In the genomic region with DNA sequence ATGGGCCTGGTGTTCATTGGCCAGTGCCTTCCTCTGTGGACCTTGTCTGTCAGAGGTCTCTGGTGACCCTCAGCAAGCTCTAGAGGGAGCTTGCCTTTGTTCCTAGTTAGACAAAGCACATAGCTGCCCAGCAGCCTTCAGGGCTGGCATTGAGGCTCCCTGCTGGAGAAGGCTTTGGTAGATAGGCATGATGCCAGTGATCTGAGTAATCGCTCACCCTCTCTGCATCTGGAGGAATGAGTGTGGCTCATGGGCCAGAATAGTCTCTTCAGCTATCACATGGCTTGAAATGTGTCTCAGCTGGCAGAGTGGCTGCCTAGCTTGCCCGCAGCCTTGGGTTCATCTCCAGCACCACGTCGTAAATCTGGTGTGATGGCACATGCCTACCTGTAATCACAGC, we compare ENCODE assay signal across 23 mouse cellular contexts. TPM values are rescaled to one million over a fixed set of nuclear protein-coding genes. Genes with fewer than 3 reads are reported as not detected.
DNase-seq lines count a peak whose midpoint lies in the region; ATAC-seq and TF ChIP-seq lines count a peak whose summit lies in the region.
"Had no signal": no experiment of that assay in that cellular context is flagged by ENCODE, and none has a peak within 500 bp of the region (broad histone marks: within the 10 kb centered on the region; RNA-seq: fewer than 3 reads in every experiment).

No protein-coding gene starts in this region.

- no peaks in the 10 kb centered on the region for H3K4me1 ChIP-seq in heart, embryonic 11.5 days (ENCODE audit: control insufficient read depth, insufficient read depth, low read length)
- H3K4me1 ChIP-seq: kidney, embryonic 15.5 days; limb, embryonic 13.5 days; liver, embryonic 13.5 days had no signal

- peak; percentile 48 to 56 for DNase-seq in heart, adult 18-20 months
- DNase-seq in ovary, adult 18-20 months (ENCODE audit: low spot score): peak; percentile 76
- no peak for DNase-seq in ovary, postnatal 14 days (ENCODE audit: low spot score)
- peak; percentile 80 for DNase-seq in adrenal gland, postnatal 14 days
- DNase-seq in kidney, postnatal 25 days: no peak
- DNase-seq in spleen, postnatal 14 days (ENCODE audit: low spot score in 2 of 2): no peak
- DNase-seq: cerebellum, adult 2 months; cerebellum, postnatal 36 days; heart, postnatal 10 days; layer of hippocampus, postnatal 36 days; liver, embryonic 13.5 days; lung, embryonic 14.5 days; lung, postnatal 36 days; thymus, adult 18-20 months had no signal

- no peak overlapping the region for H3K9ac ChIP-seq in heart, embryonic 11.5 days (ENCODE audit: low read depth, low read length)
- H3K9ac ChIP-seq: hindbrain, embryonic 14.5 days; kidney, embryonic 15.5 days; limb, embryonic 13.5 days; liver, embryonic 13.5 days; lung, embryonic 14.5 days had no signal

- no peak overlapping the region for H3ac ChIP-seq in myocyte (ENCODE audit: control insufficient read depth, insufficient read length)

- H3K4me3 ChIP-seq in heart, embryonic 11.5 days (ENCODE audit: low read depth, low read length): no peak overlapping the region
- no peak overlapping the region for H3K4me3 ChIP-seq in myocyte
- H3K4me3 ChIP-seq: kidney, embryonic 15.5 days; layer of hippocampus, adult 2 months; limb, embryonic 13.5 days; liver, embryonic 13.5 days had no signal

- H3K4me2 ChIP-seq in heart, embryonic 11.5 days: no peak overlapping the region
- H3K4me2 ChIP-seq in myocyte (ENCODE audit: low read depth): no peak overlapping the region
- H3K4me2 ChIP-seq: hindbrain, embryonic 14.5 days; kidney, embryonic 15.5 days; limb, embryonic 13.5 days; liver, embryonic 13.5 days; lung, embryonic 14.5 days; midbrain, embryonic 11.5 days had no signal

- peak; percentile 11 for TF ChIP-seq POLR2A in myocyte (IDR thresholded peaks at IDR 0.05; ENCODE audit: insufficient read length, low read depth)

- no peak overlapping the region for H3K27ac ChIP-seq in heart, embryonic 11.5 days (ENCODE audit: low read depth, low read length)
- H3K27ac ChIP-seq: hindbrain, embryonic 14.5 days; kidney, embryonic 15.5 days; layer of hippocampus, adult 2 months; limb, embryonic 13.5 days; liver, embryonic 13.5 days had no signal

- peaks cover 3% of the 10 kb centered on the region; the same call in 1 of the 2 replicates for H3K9me3 ChIP-seq in heart, embryonic 11.5 days (replicated peaks; ENCODE audit: control insufficient read depth, low read length)
- H3K9me3 ChIP-seq: liver, embryonic 13.5 days had no signal

- H3K36me3 ChIP-seq in heart, embryonic 11.5 days (ENCODE audit: control insufficient read depth, insufficient read depth, low read length): peaks cover 66% of the 10 kb centered on the region
- peaks cover 80% of the 10 kb centered on the region for H3K36me3 ChIP-seq in myocyte (ENCODE audit: control insufficient read depth, insufficient read depth)

- no peaks in the 10 kb centered on the region for H3K27me3 ChIP-seq in heart, embryonic 11.5 days (ENCODE audit: control insufficient read depth, insufficient read depth, low read length)
- no peaks in the 10 kb centered on the region for H3K27me3 ChIP-seq in myocyte (ENCODE audit: control insufficient read depth, insufficient read depth, insufficient read length)
- H3K27me3 ChIP-seq: CH12.LX; kidney, embryonic 15.5 days; limb, embryonic 13.5 days; liver, embryonic 13.5 days had no signal

- no peaks in the 10 kb centered on the region for H3K79me2 ChIP-seq in myocyte (ENCODE audit: control insufficient read depth, insufficient read depth)

- ATAC-seq in heart, embryonic 11.5 days (replicated peaks; ENCODE audit: insufficient number of reproducible peaks, low FRiP score, low TSS enrichment): no peak
- ATAC-seq: intestine, embryonic 16.5 days had no signal

- 91% methylated on average over 4 of the region's 4 CpGs for WGBS in heart, embryonic 11.5 days (ENCODE audit: insufficient replicate concordance)

TF ChIP-seq in myocyte, 11 proteins besides CTCF, POLR2A, EP300 and RAD21:
- TF ChIP-seq SRF (IDR thresholded peaks at IDR 0.05; ENCODE audit: control insufficient read depth, insufficient read length, low read depth): no peak
- TF ChIP-seq POLR2AphosphoS2 (IDR thresholded peaks at IDR 0.05; ENCODE audit: insufficient read length, low read depth): peak; percentile 48
- TF ChIP-seq MAX (IDR thresholded peaks at IDR 0.05; ENCODE audit: low read depth): no peak
- TF ChIP-seq CEBPB (IDR thresholded peaks at IDR 0.05; ENCODE audit: insufficient read depth, poor library complexity, severe bottlenecking): no peak

RNA-seq across cellular contexts. Expression of a gene that starts 16.2 kb away (rescaled TPM):
- 10 to 100 TPM; 44.7 to 51.2 TPM for total RNA-seq in heart, adult 18-20 months (2021)
- 26.8 and 45.4 TPM in 2 replicates for polyA plus RNA-seq in heart, embryonic 11.5 days (2014; fragmentation: Nextera tagmentation; extraction: Ambion mirVana)
- 69.5 and 77.3 TPM in 2 replicates for total RNA-seq in adrenal gland, postnatal 14 days (2021)
- 73.9 TPM for polyA plus RNA-seq in myocyte (2012; fragmentation: generic; extraction: Trizol)

Comparison
In these comparisons a context has a peak if more than half of its experiments do, and no peak if none do; other contexts are left out.
1. DNase-seq: peak in heart, adult 18-20 months (2 of 2), ovary, adult 18-20 months (single experiment) and adrenal gland, postnatal 14 days (single experiment); none in ovary, postnatal 14 days (single experiment), kidney, postnatal 25 days (0 of 2) and spleen, postnatal 14 days (0 of 2).